Mouse (Mus musculus) heart, adult 2 months (tissue): Measurements from ENCODE around the gene Pakap. TPM values are rescaled to one million over a fixed set of nuclear protein-coding genes. Genes with fewer than 3 reads are reported as not detected.

Source experiments
- DNase-seq, 2 experiments: peaks; one replicate each; pipeline ENCODE4 v3.0.0; 2021
- H3K27ac ChIP-seq: fragments of 200-600 bp; 2 replicates; pipeline ENCODE4 v1.8.1; 2022
- H3K27me3 ChIP-seq: fragments of 200-500 bp; 2 replicates; pipeline ENCODE4 v1.6.1; 2012; ENCODE audit warnings: mild to moderate bottlenecking, low read length, inconsistent platforms, mixed read lengths; ENCODE audit not compliant: control insufficient read depth, insufficient read depth
- H3K36me3 ChIP-seq: fragments of 200-500 bp; 2 replicates; pipeline ENCODE4 v1.6.1; 2012; ENCODE audit warnings: low read length, inconsistent platforms; ENCODE audit not compliant: control insufficient read depth, insufficient read depth
- H3K4me1 ChIP-seq: fragments of 200-500 bp; 2 replicates; pipeline ENCODE4 v1.6.1; 2011; ENCODE audit warnings: low read length; ENCODE audit not compliant: control insufficient read depth, insufficient read depth
- H3K4me3 ChIP-seq: fragments of 200-600 bp; 2 replicates; pipeline ENCODE4 v1.8.1; 2022
- H3K79me2 ChIP-seq: fragments of 200-500 bp; replicated peaks from 2 replicates; pipeline ENCODE4 v1.6.1; 2012; ENCODE audit warnings: mild to moderate bottlenecking, inconsistent platforms, low read length, moderate library complexity, mixed read lengths; ENCODE audit not compliant: control insufficient read depth, insufficient read depth
- H3K9ac ChIP-seq: fragments of 200-500 bp; 2 replicates; pipeline ENCODE4 v1.6.1; 2012; ENCODE audit warnings: low read depth, mild to moderate bottlenecking, control low read depth, inconsistent platforms, low read length, mixed read lengths
- CTCF ChIP-seq: fragments of 200-600 bp; IDR thresholded peaks from 2 replicates; pipeline ENCODE4 v1.8.1; 2022; ENCODE audit warnings: antibody characterized with exemption, mild to moderate bottlenecking, moderate library complexity
- EP300 ChIP-seq: fragments of 200-500 bp; IDR thresholded peaks from 2 replicates; pipeline ENCODE4 v1.6.1; 2011; ENCODE audit warnings: low read depth, low read length, control low read depth; ENCODE audit not compliant: insufficient read depth
- POLR2A ChIP-seq: fragments of 200-500 bp; IDR thresholded peaks from 2 replicates; pipeline ENCODE4 v1.6.1; 2011; ENCODE audit warnings: mild to moderate bottlenecking, low read depth, low read length, control low read depth; ENCODE audit not compliant: insufficient read depth
- WGBS: fragments of 180-500 bp; shearing (Covaris S2); methylation state at CpG from one replicate; pipeline ENCODE4 v1.1.7; 2018; 5-methylcytosine and 5-hydroxymethylcytosine counted together
- intact Hi-C: fragments of 180-260 bp; cut with DNase I; formaldehyde crosslinking; loops from one replicate; pipeline ENCODE4 v1.15.1; 2025
- polyA plus RNA-seq: library from polyadenylated mRNA; depleted of rRNA; stranded (reverse); fragments of >200 nt; gene quantifications from 2 replicates; pipeline ENCODE4 v1.2.3, GENCODE M21; 2012
- total RNA-seq, 2 experiments: library from RNA; stranded (reverse); gene quantifications; 2 replicates each; pipeline ENCODE4 v1.2.3; 2021

Gene Pakap
- total and polyA plus RNA-seq, 3 experiments, result 3.3 to 35.2 (median 33.7) TPM

- intact Hi-C loops, result loop anchor here (2.0 kb wide), 1 partner anchor 16 kb away; no protein-coding TSS in a partner anchor
- TF ChIP-seq CTCF, result no peak
- TF ChIP-seq EP300, result no peak
- TF ChIP-seq POLR2A, result no peak
- H3K9ac ChIP-seq, result no peak overlapping the region
- no peak overlapping the region for H3K4me3 ChIP-seq
- 65% methylated on average over 9 of the region's 9 CpGs for WGBS
- no peak overlapping the region for H3K27ac ChIP-seq
- peak in 1 of 2 experiments; percentile 30 for DNase-seq
- peaks cover 5% of the 10 kb centered on the region; the same call in 1 of the 2 replicates for H3K79me2 ChIP-seq
- H3K36me3 ChIP-seq, result peaks cover 10% of the 10 kb centered on the region
- H3K4me1 ChIP-seq, result peaks cover 20% of the 10 kb centered on the region
- no peaks in the 10 kb centered on the region for H3K27me3 ChIP-seq
Observed at GRCm38 (mm10) chr4:57829131-57829530, 261.2 kb downstream of the Pakap start.

DNA sequence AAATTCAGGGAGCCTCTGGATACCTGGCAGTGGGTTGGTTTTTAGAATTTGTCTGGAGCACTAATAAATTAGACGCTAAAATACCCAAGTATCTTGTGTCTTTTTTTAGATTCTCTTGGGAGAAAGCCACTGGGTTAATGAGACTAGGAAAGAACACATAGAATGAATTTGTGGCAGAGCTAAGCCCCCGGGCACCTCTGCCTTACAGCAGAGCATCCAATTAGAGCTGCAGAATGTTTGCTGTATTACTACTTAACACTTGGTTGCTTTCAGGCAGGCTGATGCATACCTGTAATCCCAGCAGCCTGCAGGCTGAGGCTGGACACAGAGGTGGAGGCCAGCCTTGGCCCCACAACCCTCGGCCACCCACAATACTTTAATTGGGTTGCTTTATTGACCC, 261.8 kb downstream of the Pakap start:
- Histone ChIP-seq H3K36me3 (peaks cover 7% of the 10 kb centered on the region), H3K9ac (no peak overlapping the region), H3K79me2 (peaks cover 5% of the 10 kb centered on the region; the same call in 1 of the 2 replicates), H3K4me3 (no peak overlapping the region), H3K27me3 (no peaks in the 10 kb centered on the region), H3K27ac (no peak overlapping the region), H3K4me1 (peaks cover 18% of the 10 kb centered on the region)
- WGBS, result 61% methylated on average over 3 of the region's 3 CpGs
- no peak for DNase-seq
- intact Hi-C loops, result loop anchor here (2.0 kb wide), 1 partner anchor 17 kb away; no protein-coding TSS in a partner anchor
- TF ChIP-seq CTCF (no peak), POLR2A (no peak), EP300 (no peak)

GRCm38 (mm10) chr4:57832318-57832717, 264.3 kb downstream of the Pakap start:
- no peaks in the 10 kb centered on the region for H3K27me3 ChIP-seq
- H3K9ac ChIP-seq, result no peak overlapping the region
- H3K36me3 ChIP-seq, result peaks cover 11% of the 10 kb centered on the region
- H3K79me2 ChIP-seq, result peaks cover 3% of the 10 kb centered on the region
- no peak overlapping the region for H3K4me3 ChIP-seq
- 56% methylated on average over 7 of the region's 7 CpGs for WGBS
- intact Hi-C loops, result no loop called here
- TF ChIP-seq CTCF, result no peak
- no peak for TF ChIP-seq POLR2A
- TF ChIP-seq EP300, result no peak
- no peak for DNase-seq
- no peak overlapping the region for H3K27ac ChIP-seq
- peaks cover 24% of the 10 kb centered on the region for H3K4me1 ChIP-seq

GRCm38 (mm10) chr4:57833060-57833459, 265.1 kb downstream of the Pakap start:
- Histone ChIP-seq H3K36me3 (peaks cover 11% of the 10 kb centered on the region), H3K4me1 (peaks cover 27% of the 10 kb centered on the region), H3K27me3 (no peaks in the 10 kb centered on the region), H3K4me3 (no peak overlapping the region), H3K27ac (no peak overlapping the region), H3K9ac (no peak overlapping the region), H3K79me2 (peaks cover 5% of the 10 kb centered on the region)
- intact Hi-C loops, result no loop called here
- no peak for DNase-seq
- TF ChIP-seq EP300, result no peak
- no peak for TF ChIP-seq CTCF
- no peak for TF ChIP-seq POLR2A
- 77% methylated on average over 4 of the region's 4 CpGs for WGBS

DNA sequence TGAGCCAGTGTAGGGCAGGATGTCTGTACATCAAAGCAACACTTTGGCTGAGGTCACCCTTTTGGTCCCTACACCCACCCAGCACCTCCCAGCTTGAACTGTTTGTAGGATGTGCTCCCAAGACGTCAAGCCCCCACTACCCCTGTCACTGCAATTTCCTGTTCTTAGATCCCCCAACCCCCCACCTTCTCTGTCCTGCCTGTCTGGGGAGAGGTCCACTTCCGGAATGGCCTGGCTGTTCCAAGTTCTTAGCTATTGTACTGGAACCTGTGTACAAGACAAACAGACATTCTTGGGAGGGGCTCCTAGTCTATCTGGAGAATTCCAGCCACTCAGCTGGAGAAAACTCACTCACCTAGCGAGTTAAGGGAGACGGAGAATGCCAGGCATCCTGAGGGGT, 266.2 kb downstream of the Pakap start:
- DNase-seq, result peak in 1 of 2 experiments; percentile 56

GRCm38 (mm10) chr4:57837089-57837488, 269.1 kb downstream of the Pakap start:
- H3K79me2 ChIP-seq, result peaks cover 6% of the 10 kb centered on the region
- no peak overlapping the region for H3K4me3 ChIP-seq
- no peaks in the 10 kb centered on the region for H3K27me3 ChIP-seq
- TF ChIP-seq POLR2A (no peak), CTCF (no peak), EP300 (no peak)
- H3K9ac ChIP-seq, result no peak overlapping the region
- no peak overlapping the region for H3K27ac ChIP-seq
- H3K4me1 ChIP-seq, result peaks cover 31% of the 10 kb centered on the region
- intact Hi-C loops, result no loop called here
- no peak for DNase-seq
- H3K36me3 ChIP-seq, result peaks cover 9% of the 10 kb centered on the region
- 61% methylated on average over 9 of the region's 9 CpGs for WGBS

More for the DNA sequence above, 266.2 kb downstream of the Pakap start:
- peak overlapping the region; percentile 77 for H3K27ac ChIP-seq
- H3K4me3 ChIP-seq, result no peak overlapping the region
- H3K79me2 ChIP-seq, result peaks cover 5% of the 10 kb centered on the region
- peaks cover 26% of the 10 kb centered on the region for H3K4me1 ChIP-seq
- intact Hi-C loops, result no loop called here
- H3K27me3 ChIP-seq, result no peaks in the 10 kb centered on the region
- H3K9ac ChIP-seq, result no peak overlapping the region
- TF ChIP-seq CTCF (no peak), POLR2A (no peak), EP300 (peak; percentile 97)
- 39% methylated on average over 4 of the region's 4 CpGs for WGBS
- H3K36me3 ChIP-seq, result peaks cover 11% of the 10 kb centered on the region
